Mouse (Mus musculus) stomach, embryonic 16.5 days (tissue): ENCODE measurements around the gene Rpl3. TPM values are rescaled to one million over a fixed set of nuclear protein-coding genes. Genes with fewer than 3 reads are reported as not detected.

Source experiments
- ATAC-seq: fragments of 200-750 bp; cut with Nextera tagmentation; 2 replicates; pipeline ENCODE4 v1.8.0; 2017; ENCODE audit warnings: moderate number of reproducible peaks, moderate TSS enrichment; ENCODE audit not compliant: insufficient read depth, low FRiP score
- H3K27ac ChIP-seq: fragments of 300-500 bp; sonication (generic); 2 replicates; pipeline ENCODE4 v1.5.1; 2014; ENCODE audit warnings: low read length
- H3K27me3 ChIP-seq: fragments of 300-500 bp; sonication (generic); 2 replicates; pipeline ENCODE4 v1.6.1; 2014; ENCODE audit warnings: low read length, control low read depth, mixed read lengths; ENCODE audit not compliant: control insufficient read depth, insufficient read depth
- H3K36me3 ChIP-seq: fragments of 300-500 bp; sonication (generic); 2 replicates; pipeline ENCODE4 v1.6.1; 2014; ENCODE audit warnings: low read length; ENCODE audit not compliant: control insufficient read depth, insufficient read depth
- H3K4me1 ChIP-seq: fragments of 300-500 bp; sonication (generic); 2 replicates; pipeline ENCODE4 v1.6.1; 2014; ENCODE audit warnings: low read length, control low read depth, mixed read lengths; ENCODE audit not compliant: control insufficient read depth, insufficient read depth
- H3K4me2 ChIP-seq: fragments of 300-500 bp; sonication (generic); 2 replicates; pipeline ENCODE4 v1.6.1; 2014; ENCODE audit warnings: low read depth, low read length, mixed read lengths
- H3K4me3 ChIP-seq: fragments of 300-500 bp; sonication (generic); replicated peaks from 2 replicates; pipeline ENCODE4 v1.5.1; 2014; ENCODE audit warnings: mild to moderate bottlenecking, low read length
- H3K9ac ChIP-seq: fragments of 300-500 bp; sonication (generic); 2 replicates; pipeline ENCODE4 v1.6.1; 2014; ENCODE audit warnings: low read length
- H3K9me3 ChIP-seq: fragments of 300-500 bp; sonication (generic); replicated peaks from 2 replicates; pipeline ENCODE4 v1.6.1; 2016; ENCODE audit warnings: low read length, control low read depth; ENCODE audit not compliant: control insufficient read depth
- WGBS: fragments of 180-500 bp; shearing (Covaris S2); extraction: QIAGEN DNeasy Blood & Tissue Kit; methylation state at CpG from one replicate; pipeline ENCODE4 v1.1.7; 2014; 5-methylcytosine and 5-hydroxymethylcytosine counted together
- polyA plus RNA-seq: library from polyadenylated mRNA; unstranded; fragments of >200 nt; fragmentation: Nextera tagmentation; extraction: Ambion mirVana; gene quantifications from 2 replicates; pipeline ENCODE4 v1.2.1, GENCODE M21; 2015

Rpl3 gene
- polyA plus RNA-seq, 1 experiment from 2014 or later = 1,068 TPM

DNA sequence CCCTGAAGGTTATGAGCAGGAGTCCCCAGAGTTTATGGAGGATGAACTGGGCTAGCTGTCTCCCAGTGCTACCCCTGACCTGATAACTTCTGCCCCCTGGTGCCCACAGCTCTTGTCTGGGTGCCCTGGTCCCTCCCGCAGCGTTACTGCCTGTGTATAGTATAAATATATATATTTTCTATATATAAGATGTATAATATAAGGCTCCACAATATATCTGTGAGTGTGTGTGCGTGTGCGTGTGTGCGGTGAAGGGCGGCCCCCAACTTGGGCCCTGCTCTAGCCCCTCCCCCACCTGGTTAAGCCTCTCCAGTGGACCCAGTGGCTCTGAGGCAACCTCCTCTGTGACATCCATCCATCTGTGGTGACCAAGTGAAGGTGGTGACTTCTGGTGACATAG lies 27.4 kb upstream of the Rpl3 start:
- ATAC-seq = no peak
- no peak overlapping the region for H3K4me3 ChIP-seq
- H3K9me3 ChIP-seq = no peaks in the 10 kb centered on the region
- no peak overlapping the region for H3K4me2 ChIP-seq
- H3K27ac ChIP-seq = no peak overlapping the region
- H3K36me3 ChIP-seq = no peaks in the 10 kb centered on the region
- H3K9ac ChIP-seq = no peak overlapping the region
- peaks cover 5% of the 10 kb centered on the region; the same call in 1 of the 2 replicates for H3K4me1 ChIP-seq
- WGBS = 89% methylated on average over 6 of the region's 6 CpGs
- no peaks in the 10 kb centered on the region for H3K27me3 ChIP-seq

GRCm38 (mm10) chr15:80117154-80117553 lies 25.5 kb upstream of the Rpl3 start:
- H3K4me1 ChIP-seq = peaks cover 5% of the 10 kb centered on the region; the same call in 1 of the 2 replicates
- H3K4me2 ChIP-seq = no peak overlapping the region
- no peaks in the 10 kb centered on the region for H3K9me3 ChIP-seq
- no peak overlapping the region for H3K9ac ChIP-seq
- ATAC-seq = no peak
- WGBS = 47% methylated on average over 8 of the region's 8 CpGs
- H3K36me3 ChIP-seq = no peaks in the 10 kb centered on the region
- H3K27me3 ChIP-seq = no peaks in the 10 kb centered on the region
- no peak overlapping the region for H3K4me3 ChIP-seq
- no peak overlapping the region for H3K27ac ChIP-seq

DNA sequence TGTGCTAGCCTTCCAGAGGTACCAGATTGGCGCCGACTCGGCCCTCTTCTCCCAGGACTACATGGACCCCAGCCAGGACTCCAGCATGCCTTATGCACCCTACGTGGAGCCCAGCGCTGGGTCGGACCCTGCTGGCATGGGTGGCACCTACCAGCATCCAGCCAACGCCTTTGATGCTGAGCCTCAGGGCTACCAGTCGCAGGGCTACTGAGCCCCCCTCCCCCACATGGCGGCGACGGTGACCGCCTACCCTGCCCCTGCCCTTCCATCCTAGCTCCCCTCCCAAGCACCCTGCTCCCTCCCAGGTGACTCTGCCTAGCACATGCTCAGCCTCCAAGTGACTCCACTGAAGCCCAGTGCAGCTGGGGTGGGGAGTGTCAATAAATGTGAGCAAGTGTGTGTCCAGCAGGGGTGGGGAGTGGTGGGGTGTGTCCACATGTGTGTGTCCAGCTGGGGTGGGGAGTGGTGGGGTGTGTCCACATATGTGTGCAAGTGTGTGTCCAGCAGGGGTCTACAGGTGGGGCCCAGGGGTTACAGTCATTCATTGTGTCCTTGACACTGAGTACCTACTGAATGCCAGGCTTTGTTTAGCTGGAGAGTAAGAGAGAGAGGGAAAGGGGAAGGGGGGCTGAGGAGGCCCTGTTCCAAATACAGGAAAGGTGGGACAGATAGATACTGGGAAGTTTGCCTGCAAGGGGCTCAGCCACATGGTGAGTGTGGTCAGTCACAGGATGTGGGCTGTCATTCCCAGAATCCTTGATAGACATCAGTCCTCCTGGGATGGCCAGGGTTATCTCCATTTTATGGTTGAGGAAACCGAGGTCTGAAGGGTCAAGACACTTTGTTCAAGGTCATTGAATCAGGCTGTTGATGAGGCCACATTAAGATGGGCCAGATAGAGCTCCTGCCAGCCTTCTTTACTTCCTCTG lies 24.5 kb upstream of the Rpl3 start:
- H3K9ac ChIP-seq = no peak overlapping the region
- no peaks in the 10 kb centered on the region for H3K27me3 ChIP-seq
- peaks cover 5% of the 10 kb centered on the region; the same call in 1 of the 2 replicates for H3K4me1 ChIP-seq
- peak overlapping the region; percentile 69 for H3K27ac ChIP-seq
- peak; percentile 80 for ATAC-seq
- H3K4me3 ChIP-seq = no peak overlapping the region
- H3K9me3 ChIP-seq = no peaks in the 10 kb centered on the region
- no peaks in the 10 kb centered on the region for H3K36me3 ChIP-seq
- 66% methylated on average over 13 of the region's 13 CpGs for WGBS
- H3K4me2 ChIP-seq = no peak overlapping the region

DNA sequence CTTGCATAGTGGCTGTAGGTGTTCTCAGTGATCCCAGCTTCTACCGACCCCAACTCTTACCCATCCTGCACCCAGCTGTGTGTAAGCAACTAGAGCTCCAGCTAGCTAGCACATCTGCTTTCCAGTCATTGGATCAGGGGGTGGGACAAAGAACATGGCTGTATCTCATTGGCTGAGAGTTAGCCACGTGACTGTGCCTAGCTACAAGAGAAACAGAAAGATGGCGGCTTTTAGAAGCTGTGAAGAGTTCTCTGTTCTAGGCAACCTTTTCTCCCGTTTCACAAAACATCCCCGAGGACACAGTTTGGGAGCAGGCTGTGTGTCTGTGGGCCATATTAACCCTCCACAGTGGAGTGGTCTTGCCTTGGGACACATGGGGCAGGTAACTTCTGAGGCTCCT lies 23.6 kb upstream of the Rpl3 start:
- no peaks in the 10 kb centered on the region for H3K9me3 ChIP-seq
- WGBS = 56% methylated on average over 5 of the region's 5 CpGs
- no peak overlapping the region for H3K4me3 ChIP-seq
- H3K27ac ChIP-seq = no peak overlapping the region
- no peak overlapping the region; the same call in 1 of the 2 replicates for H3K4me2 ChIP-seq
- H3K9ac ChIP-seq = no peak overlapping the region
- no peaks in the 10 kb centered on the region for H3K36me3 ChIP-seq
- ATAC-seq = no peak
- peaks cover 5% of the 10 kb centered on the region; the same call in 1 of the 2 replicates for H3K4me1 ChIP-seq
- H3K27me3 ChIP-seq = no peaks in the 10 kb centered on the region

- ATAC-seq = no peak
- no peaks in the 10 kb centered on the region for H3K27me3 ChIP-seq
Observed at GRCm38 (mm10) chr15:80114414-80114813, 22.7 kb upstream of the Rpl3 start.

GRCm38 (mm10) chr15:80112499-80112898 lies 20.8 kb upstream of the Rpl3 start:
- Histone ChIP-seq H3K4me3 (no peak overlapping the region), H3K27ac (no peak overlapping the region), H3K36me3 (no peaks in the 10 kb centered on the region), H3K4me2 (no peak overlapping the region), H3K9ac (no peak overlapping the region), H3K27me3 (no peaks in the 10 kb centered on the region), H3K9me3 (no peaks in the 10 kb centered on the region), H3K4me1 (peaks cover 5% of the 10 kb centered on the region; the same call in 1 of the 2 replicates)
- no peak for ATAC-seq
- WGBS = 44% methylated on average over 2 of the region's 2 CpGs

More at GRCm38 (mm10) chr15:80114414-80114813, 22.7 kb upstream of the Rpl3 start:
- peaks cover 5% of the 10 kb centered on the region; the same call in 1 of the 2 replicates for H3K4me1 ChIP-seq
- H3K4me2 ChIP-seq = no peak overlapping the region
- H3K9me3 ChIP-seq = no peaks in the 10 kb centered on the region
- 81% methylated on average over 7 of the region's 7 CpGs for WGBS
- H3K27ac ChIP-seq = no peak overlapping the region
- no peak overlapping the region for H3K9ac ChIP-seq
- no peak overlapping the region for H3K4me3 ChIP-seq
- no peaks in the 10 kb centered on the region for H3K36me3 ChIP-seq

DNA sequence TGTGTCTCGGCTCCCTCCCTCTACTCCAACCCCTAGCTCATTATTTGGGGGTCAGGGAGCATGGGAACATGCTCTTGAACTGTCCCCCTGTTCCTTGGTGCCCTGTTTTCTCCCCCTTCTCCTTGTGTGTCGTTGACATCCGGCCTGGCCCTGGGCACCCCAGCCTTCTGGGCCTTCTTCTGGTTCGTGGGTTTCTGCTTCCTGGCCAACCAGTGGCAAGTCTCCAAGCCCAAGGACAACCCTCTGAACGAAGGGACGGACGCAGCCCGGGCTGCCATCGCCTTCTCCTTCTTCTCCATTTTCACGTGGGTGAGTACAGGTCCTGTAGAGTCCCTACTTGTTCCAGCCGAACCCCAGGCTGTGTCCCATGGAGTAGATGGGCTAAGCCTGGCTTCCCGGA lies 19.8 kb upstream of the Rpl3 start:
- H3K4me2 ChIP-seq = no peak overlapping the region
- no peak overlapping the region for H3K27ac ChIP-seq
- no peak overlapping the region for H3K9ac ChIP-seq
- no peak for ATAC-seq
- peaks cover 5% of the 10 kb centered on the region; the same call in 1 of the 2 replicates for H3K4me1 ChIP-seq
- H3K9me3 ChIP-seq = no peaks in the 10 kb centered on the region
- 78% methylated on average over 12 of the region's 12 CpGs for WGBS
- no peaks in the 10 kb centered on the region for H3K27me3 ChIP-seq
- no peaks in the 10 kb centered on the region for H3K36me3 ChIP-seq
- no peak overlapping the region for H3K4me3 ChIP-seq

- Histone ChIP-seq H3K4me1 (no peaks in the 10 kb centered on the region), H3K9ac (no peak overlapping the region), H3K36me3 (no peaks in the 10 kb centered on the region), H3K4me2 (no peak overlapping the region), H3K27ac (no peak overlapping the region), H3K27me3 (no peaks in the 10 kb centered on the region), H3K9me3 (no peaks in the 10 kb centered on the region), H3K4me3 (no peak overlapping the region)
- 83% methylated on average over 3 of the region's 3 CpGs for WGBS
- ATAC-seq = no peak
Observed at GRCm38 (mm10) chr15:80107575-80107974, 15.9 kb upstream of the Rpl3 start.

DNA sequence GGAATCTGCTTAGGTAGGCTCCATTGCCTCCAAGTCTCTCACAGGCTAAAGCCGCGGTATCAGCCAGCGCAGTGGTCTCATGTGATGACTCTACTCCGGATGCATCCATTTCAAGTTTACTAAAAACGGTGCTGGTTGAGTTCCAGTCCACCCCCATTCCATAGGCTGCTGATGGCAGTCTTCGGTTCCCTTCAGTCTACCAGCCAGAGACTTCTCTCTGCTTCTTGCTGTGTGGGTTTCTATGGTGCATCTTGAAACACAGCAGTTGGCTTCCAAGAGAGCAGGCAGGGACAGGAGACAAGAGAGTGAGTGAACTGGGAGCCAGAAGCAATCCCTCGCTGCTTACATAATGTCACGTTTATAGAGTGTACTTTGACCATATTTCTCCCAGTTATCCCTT lies 15.5 kb upstream of the Rpl3 start:
- Histone ChIP-seq H3K4me3 (no peak overlapping the region), H3K36me3 (no peaks in the 10 kb centered on the region), H3K4me2 (no peak overlapping the region), H3K4me1 (0 out of 2 replicates have a peak, but pooled peaks cover 2% of the 10 kb centered on the region), H3K9ac (no peak overlapping the region), H3K9me3 (no peaks in the 10 kb centered on the region), H3K27me3 (no peaks in the 10 kb centered on the region), H3K27ac (no peak overlapping the region)
- WGBS = 92% methylated on average over 8 of the region's 8 CpGs
- ATAC-seq = no peak
